Mouse (Mus musculus) C2C12 (cell line): ENCODE results near the gene Snx12.

Experiments
- CEBPB ChIP-seq: IDR thresholded peaks from one replicate; pipeline ENCODE4 v1.6.1; 2011; ENCODE audit warnings: low read depth, mild to moderate bottlenecking, control low read depth, moderate library complexity
- CTCF ChIP-seq: IDR thresholded peaks from one replicate; pipeline ENCODE4 v1.5.1; 2011; ENCODE audit not compliant: control insufficient read depth, insufficient read depth, insufficient read length
- FOSL1 ChIP-seq: IDR thresholded peaks from one replicate; pipeline ENCODE4 v1.8.0; 2011; ENCODE audit warnings: mild to moderate bottlenecking, low read length; ENCODE audit not compliant: poor library complexity, insufficient read depth, severe bottlenecking
- MAX ChIP-seq: IDR thresholded peaks from one replicate; pipeline ENCODE4 v1.6.1; 2011; ENCODE audit warnings: mild to moderate bottlenecking, control low read depth
- MYOD1 ChIP-seq: IDR thresholded peaks from one replicate; pipeline ENCODE4 v1.6.1; 2011; ENCODE audit warnings: low read depth; ENCODE audit not compliant: control insufficient read depth, insufficient read length
- MYOG ChIP-seq: IDR thresholded peaks from one replicate; pipeline ENCODE4 v1.6.1; 2011; ENCODE audit not compliant: control insufficient read depth, insufficient read length; ENCODE audit errors: extremely low read depth
- USF1 ChIP-seq: IDR thresholded peaks from one replicate; pipeline ENCODE4 v1.6.1; 2011; ENCODE audit warnings: low read depth, mild to moderate bottlenecking, control low read depth, moderate library complexity

GRCm38 (mm10) chrX:101084192-101084591 is 138.2 kb downstream of the Snx12 start:
- no peak for TF ChIP-seq CTCF
- no peak for TF ChIP-seq MYOD1
- no peak for TF ChIP-seq USF1
- TF ChIP-seq MAX, result no peak
- no peak for TF ChIP-seq MYOG
- no peak for TF ChIP-seq CEBPB
- no peak for TF ChIP-seq FOSL1
